Mouse (Mus musculus) mature B cell (primary cell): ENCODE data around the gene Krt87.

Experiments
- in situ Hi-C: fragments of 300-500 bp; cut with MboI; formaldehyde crosslinking; loops from 2 replicates; pipeline ENCODE4 v1.14.3; 2019

Gene Krt87

DNA sequence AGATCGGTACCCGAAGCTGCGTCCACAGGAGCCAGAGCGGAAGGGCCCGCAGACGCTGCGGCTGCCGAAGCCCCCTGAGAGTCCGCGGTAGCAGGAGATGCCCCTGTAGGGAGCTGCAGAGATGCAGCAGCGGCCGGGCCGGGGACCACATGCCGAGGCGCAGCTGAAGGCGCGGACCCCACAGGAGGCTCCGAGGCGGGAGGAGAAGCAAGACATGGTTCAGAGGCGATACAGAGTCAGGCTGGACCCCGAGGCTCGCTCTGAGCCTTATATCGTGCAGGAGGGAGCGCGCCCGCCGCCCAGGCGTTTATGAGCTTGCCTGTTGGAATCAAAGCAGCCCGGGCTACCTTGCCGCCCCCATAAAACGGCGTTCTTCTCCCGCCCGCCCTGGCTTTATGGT lies at the start of gene Krt87:
TSS of gene Krt87 (minus strand) at position 250 of the 400 bp plus-strand sequence.
- in situ Hi-C loops = no loop called here

GRCm38 (mm10) chr15:101485911-101486635 lies 47.5 kb upstream of the Krt87 start:
- in situ Hi-C loops = no loop called here

DNA sequence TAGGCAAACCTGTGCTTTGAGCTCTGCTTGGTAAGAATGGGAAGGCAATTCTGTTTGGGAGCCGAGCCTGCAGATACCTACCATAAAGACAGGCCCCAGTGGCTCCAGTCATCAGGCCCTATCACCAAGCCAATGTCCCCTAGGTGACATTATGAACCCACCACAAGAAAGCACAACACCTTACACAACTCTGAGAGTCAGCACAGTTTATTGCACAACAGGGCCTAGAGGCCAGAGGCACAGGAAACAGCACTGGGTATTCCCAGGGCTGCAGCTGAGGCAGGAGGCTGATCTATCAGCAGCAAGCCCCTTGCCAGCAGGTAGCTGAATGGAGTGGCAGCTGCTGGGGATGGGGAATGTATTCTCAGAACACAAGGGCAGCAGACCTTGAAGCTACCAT lies 46.3 kb upstream of the Krt87 start:
- in situ Hi-C loops = no loop called here

DNA sequence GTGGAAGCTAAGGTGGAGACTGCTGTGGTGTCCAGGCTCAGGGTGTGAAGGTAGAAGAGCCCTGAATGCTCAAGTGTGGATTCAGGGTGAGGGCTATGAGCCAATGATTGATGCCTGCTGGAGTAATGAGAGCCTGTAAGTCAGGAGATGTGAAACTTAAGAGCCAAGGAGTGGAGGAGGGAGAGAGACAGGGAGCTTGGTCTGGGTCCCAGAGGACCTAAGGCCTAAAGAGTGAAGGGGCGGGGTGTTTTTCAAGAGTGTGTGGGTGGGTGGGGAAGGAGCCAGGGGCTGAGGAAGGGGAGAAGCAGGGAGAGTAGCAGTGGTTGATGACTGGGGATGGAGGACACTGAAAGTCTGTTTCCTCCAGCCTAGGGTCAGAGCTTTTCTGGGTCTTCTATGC lies 45.0 kb upstream of the Krt87 start:
- in situ Hi-C loops = no loop called here

- in situ Hi-C loops = no loop called here
Observed at GRCm38 (mm10) chr15:101482056-101482455, 43.5 kb upstream of the Krt87 start.

DNA sequence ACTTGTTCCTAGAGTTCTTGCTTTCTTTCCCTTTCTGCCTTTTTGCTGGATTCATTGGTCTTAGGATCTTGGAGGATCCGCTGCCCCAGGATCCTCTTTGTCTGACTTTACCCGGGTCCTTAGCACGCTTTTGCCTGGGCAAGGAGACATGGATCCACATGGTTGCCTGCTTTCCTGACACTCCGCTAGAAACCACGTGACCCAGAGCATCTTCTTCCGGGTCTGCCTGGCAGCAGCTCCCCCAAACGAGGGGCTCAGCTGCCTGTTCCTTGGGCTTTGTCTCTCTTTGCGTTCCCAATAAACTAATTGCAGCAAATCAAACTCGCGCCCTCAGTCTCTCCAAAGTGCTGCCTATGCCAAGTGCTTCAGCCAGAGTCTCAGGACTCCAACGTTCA lies 41.1 kb upstream of the Krt87 start:
- in situ Hi-C loops = no loop called here

- in situ Hi-C loops = no loop called here
Observed at GRCm38 (mm10) chr15:101479007-101479665, 40.5 kb upstream of the Krt87 start.

GRCm38 (mm10) chr15:101472952-101473528 lies 34.4 kb upstream of the Krt87 start, which contains the start of gene Krt86:
Krt86 (plus strand) TSS chr15:101473478.
- in situ Hi-C loops = no loop called here

DNA sequence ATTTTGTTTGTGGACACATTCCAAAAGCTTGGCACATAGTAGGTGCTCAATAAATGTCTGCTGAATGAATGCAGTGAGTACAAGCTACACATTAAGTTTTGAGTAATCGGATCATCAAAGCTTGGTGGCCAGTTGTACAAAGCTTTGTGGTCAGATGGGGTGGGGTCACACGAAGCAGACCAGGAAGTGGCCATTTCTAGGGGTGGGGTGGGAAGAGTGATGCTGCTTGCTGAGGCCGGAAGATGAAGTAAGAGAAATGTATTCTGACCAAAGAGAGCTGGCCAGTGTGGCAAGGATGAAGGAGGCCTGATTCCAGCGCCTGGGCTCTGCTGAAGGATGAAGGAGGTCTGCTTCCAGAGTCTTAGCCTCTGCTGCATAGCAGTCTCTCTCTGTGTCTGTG lies 30.5 kb upstream of the Krt87 start:
- in situ Hi-C loops = no loop called here

DNA sequence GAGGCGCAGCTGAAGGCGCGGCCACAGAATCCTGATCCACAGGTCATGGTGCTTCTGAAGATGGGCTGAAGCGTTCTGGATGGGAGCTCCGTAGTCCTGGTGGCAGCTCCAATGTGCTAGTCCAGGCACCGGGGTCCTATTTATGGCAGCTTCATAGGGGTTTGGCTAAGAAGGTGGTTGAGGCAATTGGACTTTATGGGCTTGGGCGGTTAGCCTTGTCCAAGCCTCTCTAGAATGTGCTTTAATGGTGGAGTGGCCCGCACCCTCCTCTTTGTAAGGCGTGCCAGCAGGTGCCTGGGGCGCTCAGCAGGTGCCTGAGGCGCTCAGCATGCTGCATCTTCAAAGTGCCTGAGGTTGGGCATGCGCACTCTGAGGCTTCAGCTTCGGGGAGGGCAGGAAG lies 25.0 kb upstream of the Krt87 start, which contains the start of gene Krt81:
TSS of gene Krt81 (minus strand) at position 101 of the 400 bp plus-strand sequence.
- in situ Hi-C loops = no loop called here

GRCm38 (mm10) chr15:101459283-101459682 lies 20.7 kb upstream of the Krt87 start:
- in situ Hi-C loops = no loop called here

DNA sequence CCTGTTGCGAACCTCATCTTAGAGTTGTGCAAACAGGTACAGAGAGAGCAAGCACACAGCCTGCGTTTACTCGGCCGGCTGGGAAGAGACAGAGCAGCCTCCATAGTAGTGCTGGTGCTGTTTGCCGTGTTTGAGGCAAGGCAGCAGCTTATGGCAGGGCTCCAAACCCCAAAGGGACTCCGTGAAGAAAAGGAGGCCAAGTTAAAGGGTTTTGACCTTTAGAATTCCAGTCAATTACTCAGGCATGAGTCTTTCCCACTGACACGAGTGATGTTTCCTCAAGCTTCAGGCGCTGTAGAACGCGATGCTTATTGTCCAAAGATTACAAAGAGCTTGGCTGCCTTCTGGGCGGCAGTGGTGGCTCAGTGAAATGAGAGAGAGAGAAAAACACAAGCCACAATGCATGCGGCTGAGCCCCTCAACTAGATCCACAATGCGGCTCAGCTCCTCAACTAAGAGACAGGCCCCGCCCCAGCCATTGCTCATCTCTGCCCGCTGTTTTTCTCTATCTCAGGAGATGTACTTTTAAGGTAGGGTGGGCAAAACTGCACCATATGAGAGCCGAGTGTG lies 19.8 kb upstream of the Krt87 start:
- in situ Hi-C loops = no loop called here

- in situ Hi-C loops = no loop called here
Observed at GRCm38 (mm10) chr15:101455891-101456290, 17.3 kb upstream of the Krt87 start.

DNA sequence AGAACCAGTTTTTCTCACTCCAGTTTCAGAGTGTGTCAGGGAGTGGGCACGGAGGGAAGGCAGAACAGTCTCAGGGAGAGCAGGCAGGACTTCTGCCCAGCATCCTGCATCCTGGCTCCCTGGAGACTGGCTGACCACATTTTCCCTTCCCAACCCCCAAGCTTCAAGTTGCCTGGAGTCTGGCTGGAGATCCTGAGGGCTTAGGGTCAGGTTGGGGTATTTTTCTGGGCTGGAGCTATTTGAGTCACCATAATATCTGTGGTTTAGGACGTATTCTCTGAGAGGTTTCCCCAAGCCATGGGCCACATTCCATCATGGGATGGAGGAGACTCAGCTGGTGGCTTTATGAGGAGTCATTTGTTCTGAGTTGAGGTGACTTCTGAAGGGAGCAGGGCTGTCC lies 16.7 kb upstream of the Krt87 start:
- in situ Hi-C loops = no loop called here

- in situ Hi-C loops = no loop called here
Observed at GRCm38 (mm10) chr15:101454774-101455173, 16.2 kb upstream of the Krt87 start.

DNA sequence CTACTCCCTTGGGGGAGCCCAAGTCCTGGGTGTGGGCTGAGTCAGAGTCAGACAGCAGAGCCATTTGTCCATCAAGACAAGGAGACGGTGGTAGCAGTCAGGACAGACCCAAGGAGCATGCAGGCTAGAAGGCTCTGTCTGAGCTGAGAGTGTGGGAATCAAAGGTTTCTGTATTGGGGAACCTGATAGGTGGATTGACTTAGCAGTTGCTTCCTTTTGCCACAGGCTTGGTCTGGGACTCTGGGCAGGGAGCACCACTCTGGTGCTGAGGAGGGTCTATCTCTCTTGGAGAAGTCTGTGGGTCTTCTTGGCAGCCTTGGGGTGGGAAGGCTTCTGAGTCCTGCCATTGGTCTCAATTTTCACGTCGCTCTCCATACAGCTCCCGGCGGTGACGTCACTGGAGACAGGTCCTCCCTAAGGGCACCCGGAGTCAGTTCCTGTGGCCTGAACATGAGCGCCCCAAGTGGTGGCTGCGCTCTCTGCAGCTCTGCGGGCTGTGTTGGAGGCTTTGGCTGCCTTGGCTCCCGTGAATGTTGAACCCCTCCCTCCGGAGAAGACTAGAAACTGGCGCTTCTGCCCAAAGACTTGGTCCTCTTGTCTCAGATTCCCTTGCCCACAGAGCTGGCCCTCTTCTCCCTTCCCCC lies 14.6 kb upstream of the Krt87 start:
- in situ Hi-C loops = no loop called here

- in situ Hi-C loops = no loop called here
Observed at GRCm38 (mm10) chr15:101447444-101447843, 8.8 kb upstream of the Krt87 start, which contains the start of gene Krt88. Krt88 (plus strand) TSS chr15:101447744.

- in situ Hi-C loops = no loop called here
Observed at GRCm38 (mm10) chr15:101446572-101446971, 8.0 kb upstream of the Krt87 start.

GRCm38 (mm10) chr15:101440837-101441236 lies 2.2 kb upstream of the Krt87 start:
- in situ Hi-C loops = no loop called here

DNA sequence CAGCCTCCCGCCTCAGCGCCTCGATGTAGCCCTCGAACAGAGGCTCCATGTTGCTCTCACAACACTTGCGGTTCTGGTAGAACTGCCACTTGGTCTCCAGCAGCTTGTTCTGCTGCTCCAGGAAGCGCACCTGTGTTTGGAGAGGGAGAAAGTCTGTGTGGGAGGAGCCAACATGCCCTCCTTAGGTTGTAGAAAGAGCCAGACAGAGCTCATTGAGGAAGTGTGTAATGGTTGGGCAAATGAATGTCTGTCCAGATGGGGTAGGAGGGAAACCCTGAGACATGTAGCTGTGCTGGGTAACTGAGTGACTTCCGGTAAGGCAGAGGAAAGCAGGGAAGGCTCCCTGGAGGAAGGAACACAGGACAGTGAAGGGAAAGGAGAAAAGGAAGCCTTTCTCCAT lies 2.0 kb downstream of the Krt87 start:
- in situ Hi-C loops = no loop called here

GRCm38 (mm10) chr15:101424914-101425313 lies 13.7 kb downstream of the Krt87 start:
- in situ Hi-C loops = no loop called here

GRCm38 (mm10) chr15:101420903-101421302 lies 17.7 kb downstream of the Krt87 start:
- in situ Hi-C loops = no loop called here
